Mouse (Mus musculus) gastrocnemius, adult 18-20 months (tissue): ENCODE measurements at regions not wholly inside any gene's neighbourhood (a gene's known extent, or its start where the extent isn't known, plus 50 kb on each side); places are given as distances from the start of the nearest gene placed in this dataset.
A peak's percentile ranks its signal among the peaks of the same experiment; 100 is the strongest.

ENCODE experiments used
- DNase-seq: peaks from one replicate; pipeline ENCODE4 v3.0.0; 2021; ENCODE audit warnings: low spot score

- no peak for DNase-seq
These were observed 237.4 kb upstream of the Cxcr4 start for GRCm38 (mm10) chr1:128829536-128829935.

- DNase-seq: no peak
These were observed 234.3 kb upstream of the Cxcr4 start for GRCm38 (mm10) chr1:128826419-128826818.

GRCm38 (mm10) chr1:128824916-128825683 is 233.0 kb upstream of the Cxcr4 start:
- no peak for DNase-seq

GRCm38 (mm10) chr1:128824235-128824634 is 232.1 kb upstream of the Cxcr4 start:
- DNase-seq: peak; percentile 64

GRCm38 (mm10) chr1:128821991-128822390 is 229.9 kb upstream of the Cxcr4 start:
- DNase-seq: no peak

- DNase-seq: no peak
These were observed 228.4 kb upstream of the Cxcr4 start for GRCm38 (mm10) chr1:128820527-128820926.

GRCm38 (mm10) chr1:128819611-128820010 is 227.5 kb upstream of the Cxcr4 start:
- DNase-seq: no peak

GRCm38 (mm10) chr1:128813379-128813778 is 221.3 kb upstream of the Cxcr4 start:
- DNase-seq: no peak

GRCm38 (mm10) chr1:128810860-128811259 is 218.8 kb upstream of the Cxcr4 start:
- no peak for DNase-seq

- DNase-seq: no peak
These were observed 218.0 kb upstream of the Cxcr4 start for GRCm38 (mm10) chr1:128810094-128810493.

- DNase-seq: no peak
These were observed 217.5 kb upstream of the Cxcr4 start for GRCm38 (mm10) chr1:128809601-128810000.

- DNase-seq: no peak
These were observed 216.5 kb upstream of the Cxcr4 start for GRCm38 (mm10) chr1:128808599-128808998.

GRCm38 (mm10) chr1:128805687-128806653 is 213.9 kb upstream of the Cxcr4 start:
- no peak for DNase-seq

- DNase-seq: no peak
These were observed 211.5 kb upstream of the Cxcr4 start for GRCm38 (mm10) chr1:128803433-128804060.

GRCm38 (mm10) chr1:128803058-128803432 is 211.0 kb upstream of the Cxcr4 start:
- no peak for DNase-seq

- DNase-seq: no peak
These were observed 206.6 kb upstream of the Cxcr4 start for GRCm38 (mm10) chr1:128798721-128799120.

- DNase-seq: no peak
These were observed 203.6 kb upstream of the Cxcr4 start for GRCm38 (mm10) chr1:128795654-128796053.

- DNase-seq: no peak
These were observed 198.8 kb upstream of the Cxcr4 start for GRCm38 (mm10) chr1:128790881-128791280.

GRCm38 (mm10) chr1:128789567-128790335 is 197.7 kb upstream of the Cxcr4 start:
- no peak for DNase-seq

GRCm38 (mm10) chr1:128788227-128788626 is 196.1 kb upstream of the Cxcr4 start:
- no peak for DNase-seq

- DNase-seq: no peak
These were observed 195.0 kb upstream of the Cxcr4 start for GRCm38 (mm10) chr1:128786941-128787569.
